Mouse (Mus musculus) MEL (cell line): Measurements from ENCODE around the gene Dnajc2. TPM values are rescaled to one million over a fixed set of nuclear protein-coding genes. Genes with fewer than 3 reads are reported as not detected.

Experiments
- DNase-seq: peaks from one replicate; pipeline ENCODE4 v3.0.0; 2011; ENCODE audit warnings: low read depth, low spot score
- H3K27ac ChIP-seq: 2 replicates; pipeline ENCODE4 v1.5.1; 2012; ENCODE audit warnings: low read depth, mild to moderate bottlenecking, control low read depth, low read length, moderate library complexity; ENCODE audit not compliant: control insufficient read depth
- H3K27me3 ChIP-seq, 2 experiments: fragments of 150-350 bp in 1 of 2; sonication (generic) in 1 of 2; 2 replicates each; pipeline ENCODE4 v1.6.1; 2012; ENCODE audit warnings: low read length in 2 of 2, mild to moderate bottlenecking in 2 of 2, improper control_type of control experiment in 1 of 2, moderate library complexity in 1 of 2; ENCODE audit not compliant: insufficient read depth in 2 of 2, control insufficient read depth in 1 of 2
- H3K36me3 ChIP-seq, 2 experiments: 2 replicates each; pipeline ENCODE4 v1.6.1; 2012 to 2014; ENCODE audit warnings: low read length in 2 of 2, improper control_type of control experiment in 1 of 2, inconsistent platforms in 1 of 2, mild to moderate bottlenecking in 1 of 2; ENCODE audit not compliant: insufficient read depth in 2 of 2, control insufficient read depth in 1 of 2
- H3K4me1 ChIP-seq, 2 experiments: fragments of 150-350 bp in 1 of 2; sonication (generic) in 1 of 2; 2 replicates each; pipeline ENCODE4 v1.6.1; 2012; ENCODE audit warnings: low read length in 2 of 2, improper control_type of control experiment in 1 of 2, mild to moderate bottlenecking in 1 of 2; ENCODE audit not compliant: insufficient read depth in 2 of 2, control insufficient read depth in 1 of 2
- H3K4me3 ChIP-seq, 2 experiments: fragments of 150-350 bp in 1 of 2; sonication (generic) in 1 of 2; 2 replicates each; pipeline ENCODE4 v1.5.1; 2012; ENCODE audit warnings: low read depth in 2 of 2, low read length in 2 of 2, mild to moderate bottlenecking in 2 of 2, moderate library complexity in 2 of 2, control low read depth in 1 of 2, improper control_type of control experiment in 1 of 2; ENCODE audit not compliant: control insufficient read depth in 1 of 2, insufficient read depth in 1 of 2
- H3K79me2 ChIP-seq: 2 replicates; pipeline ENCODE4 v1.6.1; 2012; ENCODE audit warnings: mild to moderate bottlenecking, low read length, moderate library complexity; ENCODE audit not compliant: control insufficient read depth, poor library complexity, insufficient read depth
- H3K9ac ChIP-seq: 2 replicates; pipeline ENCODE4 v1.6.1; 2012; ENCODE audit warnings: low read depth, mild to moderate bottlenecking, control low read depth, low read length, moderate library complexity; ENCODE audit not compliant: control insufficient read depth, poor library complexity, severe bottlenecking
- H3K9me3 ChIP-seq: fragments of 150-350 bp; sonication (generic); replicated peaks from 2 replicates; pipeline ENCODE4 v1.6.1; 2012; ENCODE audit warnings: mild to moderate bottlenecking, low read length, improper control_type of control experiment, moderate library complexity; ENCODE audit not compliant: insufficient read depth
- BHLHE40 ChIP-seq: IDR thresholded peaks from 2 replicates; pipeline ENCODE4 v1.6.1; 2012; ENCODE audit warnings: low read depth, mild to moderate bottlenecking, inconsistent platforms, low read length, improper control_type of control experiment, borderline replicate concordance
- CHD2 ChIP-seq: IDR thresholded peaks from 2 replicates; pipeline ENCODE4 v1.6.1; 2011; ENCODE audit warnings: low read length, improper control_type of control experiment
- EP300 ChIP-seq, 2 experiments: IDR thresholded peaks; 2 replicates each; pipeline ENCODE4 v1.6.1; 2011; ENCODE audit warnings: improper control_type of control experiment in 2 of 2, low read length in 2 of 2, low read depth in 1 of 2, mild to moderate bottlenecking in 1 of 2
- ETS1 ChIP-seq: IDR thresholded peaks from 2 replicates; pipeline ENCODE4 v1.6.1; 2012; ENCODE audit warnings: low read depth, mild to moderate bottlenecking, inconsistent platforms, low read length, improper control_type of control experiment, moderate library complexity
- GABPA ChIP-seq: IDR thresholded peaks from 2 replicates; pipeline ENCODE4 v1.6.1; 2012; ENCODE audit warnings: low read depth, mild to moderate bottlenecking, inconsistent platforms, low read length, improper control_type of control experiment, moderate library complexity
- GATA1 ChIP-seq: IDR thresholded peaks from 2 replicates; pipeline ENCODE4 v1.6.1; 2011; ENCODE audit warnings: low read depth, low read length, improper control_type of control experiment
- JUND ChIP-seq: IDR thresholded peaks from 2 replicates; pipeline ENCODE4 v1.6.1; 2011; ENCODE audit warnings: low read depth, mild to moderate bottlenecking, improper control_type of control experiment, low read length
- MAFK ChIP-seq: IDR thresholded peaks from 2 replicates; pipeline ENCODE4 v1.6.1; 2011; ENCODE audit warnings: low read depth, mild to moderate bottlenecking, low read length, improper control_type of control experiment, borderline replicate concordance
- MAX ChIP-seq: IDR thresholded peaks from 2 replicates; pipeline ENCODE4 v1.6.1; 2011; ENCODE audit warnings: low read length, improper control_type of control experiment
- MAZ ChIP-seq: IDR thresholded peaks from 2 replicates; pipeline ENCODE4 v1.6.1; 2012; ENCODE audit warnings: low read depth, mild to moderate bottlenecking, inconsistent platforms, low read length, improper control_type of control experiment
- MXI1 ChIP-seq: IDR thresholded peaks from 2 replicates; pipeline ENCODE4 v1.6.1; 2011; ENCODE audit warnings: mild to moderate bottlenecking, low read depth, low read length, improper control_type of control experiment
- MYB ChIP-seq: IDR thresholded peaks from 2 replicates; pipeline ENCODE4 v1.6.1; 2011; ENCODE audit warnings: mild to moderate bottlenecking, low read depth, low read length, improper control_type of control experiment
- MYC ChIP-seq: IDR thresholded peaks from 2 replicates; pipeline ENCODE4 v1.6.1; 2011; ENCODE audit warnings: low read depth, mild to moderate bottlenecking, low read length, improper control_type of control experiment, moderate library complexity
- NELFE ChIP-seq: IDR thresholded peaks from 2 replicates; pipeline ENCODE4 v1.6.1; 2011; ENCODE audit warnings: low read depth, low read length, improper control_type of control experiment
- POLR2AphosphoS5 ChIP-seq: IDR thresholded peaks from 2 replicates; pipeline ENCODE4 v1.6.1; 2012; ENCODE audit warnings: low read depth, borderline replicate concordance, mild to moderate bottlenecking, inconsistent platforms, low read length, moderate library complexity, mixed read lengths
- SIN3A ChIP-seq: IDR thresholded peaks from 2 replicates; pipeline ENCODE4 v1.6.1; 2012; ENCODE audit warnings: low read length, improper control_type of control experiment, inconsistent platforms
- TBP ChIP-seq: IDR thresholded peaks from 2 replicates; pipeline ENCODE4 v1.8.0; 2011; ENCODE audit warnings: low read depth, low read length, improper control_type of control experiment
- UBTF ChIP-seq: IDR thresholded peaks from 2 replicates; pipeline ENCODE4 v1.6.1; 2012; ENCODE audit warnings: low read depth, mild to moderate bottlenecking, inconsistent platforms, low read length, improper control_type of control experiment, moderate library complexity, borderline replicate concordance; ENCODE audit not compliant: insufficient read depth
- ZC3H11A ChIP-seq: IDR thresholded peaks from 2 replicates; pipeline ENCODE4 v1.6.1; 2012; ENCODE audit warnings: low read depth, mild to moderate bottlenecking, inconsistent platforms, low read length, improper control_type of control experiment
- ZKSCAN1 ChIP-seq: IDR thresholded peaks from 2 replicates; pipeline ENCODE4 v1.6.1; 2012; ENCODE audit warnings: low read depth, mild to moderate bottlenecking, inconsistent platforms, low read length, improper control_type of control experiment, moderate library complexity
- polyA plus RNA-seq, 2 experiments: library from polyadenylated mRNA; stranded (reverse) in 1 of 2; unstranded in 1 of 2; fragments of >175 nt in 1 of 2; fragments of >200 nt in 1 of 2; gene quantifications; 2 replicates each; pipeline versions ENCODE4 v1.2.1 to v1.2.4; 2012; ENCODE audit warnings: low replicate concordance in 2 of 2, low read depth in 1 of 2; ENCODE audit not compliant: insufficient read length in 2 of 2, insufficient read depth in 1 of 2, missing spikeins in 1 of 2
- total RNA-seq: library from RNA; depleted of rRNA; stranded (reverse); fragments of 300-350 nt; gene quantifications from 2 replicates; pipeline ENCODE4 v1.2.3, GENCODE M21; 2012

The Dnajc2 gene
- total and polyA plus RNA-seq, 3 experiments, result 64.7 to 211 (median 199) TPM

GRCm38 (mm10) chr5:21768506-21768905, 16.5 kb downstream of the Dnajc2 start:
- no peaks in the 10 kb centered on the region for H3K79me2 ChIP-seq
- H3K27me3 ChIP-seq, result no peaks in the 10 kb centered on the region
- H3K4me3 ChIP-seq, result no peak overlapping the region
- H3K9me3 ChIP-seq, result no peaks in the 10 kb centered on the region
- peak; percentile 51 for DNase-seq
- H3K27ac ChIP-seq, result no peak overlapping the region
- no peak overlapping the region for H3K9ac ChIP-seq
- no peak for TF ChIP-seq GABPA
- no peak for TF ChIP-seq TBP
- TF ChIP-seq ZKSCAN1, result no peak
- no peak for TF ChIP-seq ZC3H11A
- no peak for TF ChIP-seq MYB
- no peak for TF ChIP-seq MAFK
- no peak for TF ChIP-seq MAX
- TF ChIP-seq POLR2AphosphoS5, result no peak
- no peaks in the 10 kb centered on the region for H3K4me1 ChIP-seq
- H3K36me3 ChIP-seq, result peaks cover 7 to 47% of the 10 kb centered on the region in 2 experiments

- no peak for DNase-seq
- no peak overlapping the region for H3K4me3 ChIP-seq
- no peak overlapping the region for H3K9ac ChIP-seq
- H3K27ac ChIP-seq, result no peak overlapping the region
- H3K36me3 ChIP-seq, result peaks cover 0 to 27% of the 10 kb centered on the region in 2 experiments; a peak in 3 of 4 replicates
- no peaks in the 10 kb centered on the region for H3K27me3 ChIP-seq
- no peaks in the 10 kb centered on the region for H3K79me2 ChIP-seq
- TF ChIP-seq GATA1 (no peak), CHD2 (no peak), NELFE (no peak), TBP (no peak), BHLHE40 (no peak), MYB (no peak), EP300 (IDR thresholded peaks at IDR 0.05; ENCODE audit: low read depth in 1 of 2, low read length in 2 of 2) (no peak), MXI1 (no peak), MYC (no peak), MAZ (no peak), ETS1 (no peak), JUND (no peak), SIN3A (no peak), POLR2AphosphoS5 (no peak), UBTF (no peak)
- no peaks in the 10 kb centered on the region for H3K4me1 ChIP-seq
- no peaks in the 10 kb centered on the region for H3K9me3 ChIP-seq
Observed at GRCm38 (mm10) chr5:21745966-21746365, 39.1 kb downstream of the Dnajc2 start.
